Mouse (Mus musculus) midbrain, embryonic 12.5 days (tissue): ENCODE measurements around the gene Stambpl1. TPM values are rescaled to one million over a fixed set of nuclear protein-coding genes. Genes with fewer than 3 reads are reported as not detected.

ENCODE experiments used
- ATAC-seq: fragments of 200-750 bp; cut with Nextera tagmentation; 2 replicates; pipeline ENCODE4 v1.8.0; 2017; ENCODE audit warnings: low read depth, moderate TSS enrichment, moderate library complexity; ENCODE audit not compliant: low FRiP score
- H3K27ac ChIP-seq: fragments of 300-500 bp; sonication (generic); replicated peaks from 2 replicates; pipeline ENCODE4 v1.5.1; 2016; ENCODE audit warnings: mild to moderate bottlenecking
- H3K27me3 ChIP-seq: fragments of 300-500 bp; sonication (generic); 2 replicates; pipeline ENCODE4 v1.6.1; 2016; ENCODE audit warnings: mild to moderate bottlenecking
- H3K36me3 ChIP-seq: fragments of 300-500 bp; sonication (generic); 2 replicates; pipeline ENCODE4 v1.6.1; 2016
- H3K4me1 ChIP-seq: fragments of 300-500 bp; sonication (generic); 2 replicates; pipeline ENCODE4 v1.6.1; 2016
- H3K4me2 ChIP-seq: fragments of 300-500 bp; sonication (generic); replicated peaks from 2 replicates; pipeline ENCODE4 v1.6.1; 2016; ENCODE audit warnings: mild to moderate bottlenecking, moderate library complexity
- H3K4me3 ChIP-seq: fragments of 300-500 bp; sonication (generic); 2 replicates; pipeline ENCODE4 v1.5.1; 2016; ENCODE audit warnings: mild to moderate bottlenecking
- H3K9ac ChIP-seq: fragments of 300-500 bp; sonication (generic); replicated peaks from 2 replicates; pipeline ENCODE4 v1.6.1; 2016; ENCODE audit warnings: mild to moderate bottlenecking, moderate library complexity
- H3K9me3 ChIP-seq: fragments of 300-500 bp; sonication (generic); 2 replicates; pipeline ENCODE4 v1.6.1; 2016; ENCODE audit warnings: mild to moderate bottlenecking
- WGBS: fragments of 180-500 bp; shearing (Covaris S2); methylation state at CpG from one replicate; pipeline ENCODE4 v1.1.7; 2016; 5-methylcytosine and 5-hydroxymethylcytosine counted together
- polyA plus RNA-seq: library from polyadenylated mRNA; unstranded; fragments of >200 nt; fragmentation: Nextera tagmentation; extraction: Ambion mirVana; gene quantifications from 2 replicates; pipeline ENCODE4 v1.2.1, GENCODE M21; 2016

Stambpl1 gene
- polyA plus RNA-seq, 1 experiment from 2014 or later, result 3.0 TPM

- Histone ChIP-seq H3K27me3 (peaks cover 50% of the 10 kb centered on the region), H3K9ac (no peak overlapping the region)
- 91% methylated on average over 4 of the region's 4 CpGs for WGBS
Measured at GRCm38 (mm10) chr19:34179136-34179535, 12.9 kb upstream of the Stambpl1 start.

GRCm38 (mm10) chr19:34180316-34180715 lies 11.7 kb upstream of the Stambpl1 start:
- H3K4me3 ChIP-seq, result no peak overlapping the region
- ATAC-seq, result no peak
- H3K36me3 ChIP-seq, result no peaks in the 10 kb centered on the region
- H3K4me1 ChIP-seq, result no peaks in the 10 kb centered on the region
- H3K4me2 ChIP-seq, result no peak overlapping the region
- no peaks in the 10 kb centered on the region for H3K9me3 ChIP-seq
- no peak overlapping the region for H3K27ac ChIP-seq
- WGBS, result 89% methylated on average over 2 of the region's 2 CpGs
- H3K27me3 ChIP-seq, result peaks cover 54% of the 10 kb centered on the region
- no peak overlapping the region for H3K9ac ChIP-seq

More at GRCm38 (mm10) chr19:34179136-34179535, 12.9 kb upstream of the Stambpl1 start:
- Histone ChIP-seq H3K27ac (no peak overlapping the region), H3K4me3 (no peak overlapping the region), H3K4me2 (no peak overlapping the region), H3K9me3 (no peaks in the 10 kb centered on the region), H3K4me1 (no peaks in the 10 kb centered on the region), H3K36me3 (no peaks in the 10 kb centered on the region)
- ATAC-seq, result no peak

GRCm38 (mm10) chr19:34181234-34181633 lies 10.8 kb upstream of the Stambpl1 start:
- Histone ChIP-seq H3K9me3 (no peaks in the 10 kb centered on the region), H3K36me3 (no peaks in the 10 kb centered on the region), H3K27me3 (peaks cover 49% of the 10 kb centered on the region), H3K4me2 (no peak overlapping the region), H3K4me1 (no peaks in the 10 kb centered on the region), H3K4me3 (no peak overlapping the region), H3K9ac (no peak overlapping the region), H3K27ac (no peak overlapping the region)
- ATAC-seq, result no peak
- WGBS, result 85% methylated on average over 3 of the region's 3 CpGs

- no peak for ATAC-seq
- no peaks in the 10 kb centered on the region for H3K4me1 ChIP-seq
- H3K27ac ChIP-seq, result no peak overlapping the region
- H3K9ac ChIP-seq, result no peak overlapping the region
- no peak overlapping the region for H3K4me2 ChIP-seq
- peaks cover 42% of the 10 kb centered on the region for H3K27me3 ChIP-seq
- H3K9me3 ChIP-seq, result no peaks in the 10 kb centered on the region
- WGBS, result 59% methylated on average over 5 of the region's 5 CpGs
- H3K4me3 ChIP-seq, result no peak overlapping the region
- no peaks in the 10 kb centered on the region for H3K36me3 ChIP-seq
Measured at GRCm38 (mm10) chr19:34182490-34182889, 9.5 kb upstream of the Stambpl1 start.

GRCm38 (mm10) chr19:34186845-34187244 lies 5.2 kb upstream of the Stambpl1 start:
- Histone ChIP-seq H3K27ac (no peak overlapping the region), H3K27me3 (peaks cover 71% of the 10 kb centered on the region), H3K4me1 (peaks cover 1% of the 10 kb centered on the region; the same call in 1 of the 2 replicates), H3K4me3 (no peak overlapping the region), H3K4me2 (no peak overlapping the region), H3K36me3 (no peaks in the 10 kb centered on the region), H3K9me3 (no peaks in the 10 kb centered on the region), H3K9ac (no peak overlapping the region)
- no peak for ATAC-seq
- whole genome bisulfite sequencing, result 93% methylated on average over 4 of the region's 4 CpGs

- Histone ChIP-seq H3K9ac (peak overlapping the region; percentile 55; the same call in 1 of the 2 replicates), H3K4me2 (peak overlapping the region; percentile 99), H3K36me3 (no peaks in the 10 kb centered on the region), H3K27me3 (peaks cover 56% of the 10 kb centered on the region), H3K4me3 (peak overlapping the region; percentile 59), H3K27ac (no peak overlapping the region), H3K9me3 (no peaks in the 10 kb centered on the region), H3K4me1 (peaks cover 8% of the 10 kb centered on the region)
- peak; percentile 69 for ATAC-seq
- 13% methylated on average over 10 of the region's 10 CpGs for WGBS
Measured at GRCm38 (mm10) chr19:34191645-34192007, 403 bp upstream of the Stambpl1 start.

GRCm38 (mm10) chr19:34193149-34193548 lies 1.1 kb downstream of the Stambpl1 start:
- Histone ChIP-seq H3K4me3 (peak overlapping the region; percentile 59), H3K4me1 (peaks cover 8% of the 10 kb centered on the region), H3K4me2 (peak overlapping the region; percentile 99), H3K27me3 (peaks cover 46% of the 10 kb centered on the region), H3K9me3 (no peaks in the 10 kb centered on the region), H3K9ac (no peak overlapping the region), H3K36me3 (no peaks in the 10 kb centered on the region), H3K27ac (no peak overlapping the region)
- 12% methylated on average over 9 of the region's 9 CpGs for WGBS
- ATAC-seq, result no peak

- 44% methylated on average over 9 of the region's 9 CpGs for whole genome bisulfite sequencing
- H3K27ac ChIP-seq, result no peak overlapping the region
- H3K36me3 ChIP-seq, result no peaks in the 10 kb centered on the region
- H3K9me3 ChIP-seq, result no peaks in the 10 kb centered on the region
- H3K4me2 ChIP-seq, result peak overlapping the region; percentile 99
- peaks cover 46% of the 10 kb centered on the region for H3K27me3 ChIP-seq
- ATAC-seq, result no peak
- no peak overlapping the region for H3K4me3 ChIP-seq
- H3K4me1 ChIP-seq, result peaks cover 8% of the 10 kb centered on the region
- H3K9ac ChIP-seq, result no peak overlapping the region
Measured at GRCm38 (mm10) chr19:34193683-34194082, 1.7 kb downstream of the Stambpl1 start.

- WGBS, result 74% methylated on average over 6 of the region's 6 CpGs
- no peak for ATAC-seq
Measured at GRCm38 (mm10) chr19:34194132-34194745, 2.2 kb downstream of the Stambpl1 start.

GRCm38 (mm10) chr19:34195031-34195430 lies 3.0 kb downstream of the Stambpl1 start:
- Histone ChIP-seq H3K27me3 (peaks cover 34% of the 10 kb centered on the region), H3K9ac (no peak overlapping the region), H3K9me3 (no peaks in the 10 kb centered on the region), H3K36me3 (no peaks in the 10 kb centered on the region), H3K27ac (no peak overlapping the region), H3K4me2 (no peak overlapping the region), H3K4me1 (peaks cover 8% of the 10 kb centered on the region), H3K4me3 (no peak overlapping the region)
- 70% methylated on average over 2 of the region's 2 CpGs for WGBS
- ATAC-seq, result no peak

More at GRCm38 (mm10) chr19:34194132-34194745, 2.2 kb downstream of the Stambpl1 start:
- Histone ChIP-seq H3K4me2 (no peak overlapping the region), H3K4me1 (peaks cover 8% of the 10 kb centered on the region), H3K27me3 (peaks cover 42% of the 10 kb centered on the region), H3K4me3 (no peak overlapping the region), H3K36me3 (no peaks in the 10 kb centered on the region), H3K9me3 (no peaks in the 10 kb centered on the region), H3K27ac (no peak overlapping the region), H3K9ac (no peak overlapping the region)

- Histone ChIP-seq H3K4me3 (no peak overlapping the region), H3K9me3 (no peaks in the 10 kb centered on the region), H3K4me1 (no peaks in the 10 kb centered on the region), H3K4me2 (no peak overlapping the region), H3K27ac (no peak overlapping the region), H3K9ac (no peak overlapping the region), H3K27me3 (peaks cover 11% of the 10 kb centered on the region), H3K36me3 (no peaks in the 10 kb centered on the region)
- no peak for ATAC-seq
- 100% methylated on average over 1 of the region's 1 CpGs for WGBS
Measured at GRCm38 (mm10) chr19:34198066-34198465, 6.0 kb downstream of the Stambpl1 start.

GRCm38 (mm10) chr19:34198901-34199300 lies 6.9 kb downstream of the Stambpl1 start:
- no peaks in the 10 kb centered on the region for H3K36me3 ChIP-seq
- H3K9me3 ChIP-seq, result no peaks in the 10 kb centered on the region
- H3K27me3 ChIP-seq, result peaks cover 6% of the 10 kb centered on the region
- no peak for ATAC-seq
- H3K9ac ChIP-seq, result no peak overlapping the region
- H3K4me1 ChIP-seq, result no peaks in the 10 kb centered on the region
- H3K4me3 ChIP-seq, result no peak overlapping the region
- 86% methylated on average over 4 of the region's 4 CpGs for WGBS
- no peak overlapping the region for H3K4me2 ChIP-seq
- H3K27ac ChIP-seq, result no peak overlapping the region

GRCm38 (mm10) chr19:34199488-34199887 lies 7.5 kb downstream of the Stambpl1 start:
- Histone ChIP-seq H3K9ac (no peak overlapping the region), H3K4me2 (no peak overlapping the region), H3K36me3 (no peaks in the 10 kb centered on the region), H3K9me3 (no peaks in the 10 kb centered on the region), H3K27me3 (peaks cover under 1% of the 10 kb centered on the region; the same call in 1 of the 2 replicates), H3K27ac (no peak overlapping the region), H3K4me3 (no peak overlapping the region), H3K4me1 (no peaks in the 10 kb centered on the region)
- no peak for ATAC-seq
- WGBS, result 84% methylated on average over 2 of the region's 2 CpGs
